Mouse (Mus musculus): ENCODE results near the gene Adgrf4. TPM values are rescaled to one million over a fixed set of nuclear protein-coding genes. Genes with fewer than 3 reads are reported as not detected.

Adgrf4 gene
- total RNA-seq (2014; fragmentation: Nextera tagmentation) (not detected in 2 replicates), total RNA-seq (2017) (not detected in 2 replicates)

- no peak for ATAC-seq (replicated peaks; ENCODE audit: poor library complexity, severe bottlenecking)
Observed at GRCm38 (mm10) chr17:42692136-42692535, at the start of gene Adgrf4. Adgrf4 (minus strand) TSS chr17:42692284.

GRCm38 (mm10) chr17:42741801-42742217 lies 49.7 kb upstream of the Adgrf4 start, which contains the start of gene Adgrf2:
Adgrf2 (minus strand) TSS chr17:42742179.
- no peak for ATAC-seq (replicated peaks; ENCODE audit: poor library complexity, severe bottlenecking)

GRCm38 (mm10) chr17:42738794-42739193 lies 46.7 kb upstream of the Adgrf4 start:
- no peak for ATAC-seq (replicated peaks; ENCODE audit: poor library complexity, severe bottlenecking)

GRCm38 (mm10) chr17:42717161-42717560 lies 25.1 kb upstream of the Adgrf4 start:
- no peak for ATAC-seq (replicated peaks; ENCODE audit: poor library complexity, severe bottlenecking)

- no peak for ATAC-seq (replicated peaks; ENCODE audit: poor library complexity, severe bottlenecking)
Observed at GRCm38 (mm10) chr17:42714991-42715390, 22.9 kb upstream of the Adgrf4 start.

GRCm38 (mm10) chr17:42710717-42711116 lies 18.6 kb upstream of the Adgrf4 start:
- no peak for ATAC-seq (replicated peaks; ENCODE audit: poor library complexity, severe bottlenecking)

GRCm38 (mm10) chr17:42705611-42706010 lies 13.5 kb upstream of the Adgrf4 start:
- ATAC-seq (replicated peaks; ENCODE audit: poor library complexity, severe bottlenecking), result no peak

GRCm38 (mm10) chr17:42702198-42702597 lies 10.1 kb upstream of the Adgrf4 start:
- ATAC-seq (replicated peaks; ENCODE audit: poor library complexity, severe bottlenecking), result no peak

- no peak for ATAC-seq (replicated peaks; ENCODE audit: poor library complexity, severe bottlenecking)
Observed at GRCm38 (mm10) chr17:42694730-42695129, 2.6 kb upstream of the Adgrf4 start.

GRCm38 (mm10) chr17:42690531-42690930 lies 1.6 kb downstream of the Adgrf4 start:
- ATAC-seq (replicated peaks; ENCODE audit: poor library complexity, severe bottlenecking), result no peak

GRCm38 (mm10) chr17:42658634-42659422 lies 33.3 kb downstream of the Adgrf4 start:
- peak; percentile 86 for ATAC-seq (replicated peaks; ENCODE audit: poor library complexity, severe bottlenecking)

GRCm38 (mm10) chr17:42643416-42643815 lies 48.7 kb downstream of the Adgrf4 start:
- ATAC-seq (replicated peaks; ENCODE audit: poor library complexity, severe bottlenecking), result no peak

- no peak for ATAC-seq (replicated peaks; ENCODE audit: poor library complexity, severe bottlenecking)
Observed at GRCm38 (mm10) chr17:42630206-42630605, 61.9 kb downstream of the Adgrf4 start.

- ATAC-seq (replicated peaks; ENCODE audit: poor library complexity, severe bottlenecking), result peak; percentile 66
Observed at GRCm38 (mm10) chr17:42613043-42613737, 78.9 kb downstream of the Adgrf4 start.

GRCm38 (mm10) chr17:42611295-42611694 lies 80.8 kb downstream of the Adgrf4 start, which contains the start of gene Opn5:
Opn5 (minus strand) TSS chr17:42611395.
- no peak for ATAC-seq (replicated peaks; ENCODE audit: poor library complexity, severe bottlenecking)

GRCm38 (mm10) chr17:42608270-42608669 lies 83.8 kb downstream of the Adgrf4 start:
- ATAC-seq (replicated peaks; ENCODE audit: poor library complexity, severe bottlenecking), result no peak

Other genes with a start within 250 kb of the Adgrf4 start
- not detected in 2 replicates for gene Opn5, start 80.9 kb downstream of the Adgrf4 start, total RNA-seq (2014; fragmentation: Nextera tagmentation)
- not detected in 2 replicates for gene Opn5, start 80.9 kb downstream of the Adgrf4 start, total RNA-seq (2017)
- not detected in 2 replicates for gene Adgrf2, start 49.9 kb upstream of the Adgrf4 start, total RNA-seq (2014; fragmentation: Nextera tagmentation)
- not detected in 2 replicates for gene Adgrf2, start 49.9 kb upstream of the Adgrf4 start, total RNA-seq (2017)
- gene Cd2ap, start 184.4 kb upstream of the Adgrf4 start, total RNA-seq (2014; fragmentation: Nextera tagmentation), result 13.4 and 14.4 TPM in 2 replicates
- gene Cd2ap, start 184.4 kb upstream of the Adgrf4 start, total RNA-seq (2017), result 10.6 and 12.1 TPM in 2 replicates

Data from granulocyte monocyte progenitor cell, adult 5-6 weeks (primary cell).